In genomic region chr4:69823311-69823940, GRCm38 (mm10) we compare ENCODE assay signal across 11 mouse cellular contexts.
DNase-seq lines count a peak whose midpoint lies in the region; ATAC-seq and TF ChIP-seq lines count a peak whose summit lies in the region.
"Had no signal": no experiment of that assay in that cellular context is flagged by ENCODE, and none has a peak within 500 bp of the region (broad histone marks: within the 10 kb centered on the region; RNA-seq: fewer than 3 reads in every experiment).

No protein-coding gene starts in this region.

- DNase-seq in liver, adult 2 months (ENCODE audit: extremely low read depth, low read depth, low spot score) = peak; percentile 61
- DNase-seq in liver, embryonic 11.5 days (ENCODE audit: low spot score) = no peak
- peak; percentile 43 for DNase-seq in embryo, embryonic 9.5 days (ENCODE audit: extremely low spot score)
- no peak for DNase-seq in layer of hippocampus, postnatal 25 days (ENCODE audit: extremely low spot score in 1 of 2, low spot score in 1 of 2)
- no peak for DNase-seq in urinary bladder, postnatal 10 days (ENCODE audit: low spot score)
- DNase-seq: cerebellum, adult 11-12 months; right cerebral cortex, adult 18-20 months had no signal

- no peaks in the 10 kb centered on the region for H3K79me2 ChIP-seq in liver, adult 2 months (ENCODE audit: control insufficient read depth, insufficient read depth, low read length)

- H3K36me3 ChIP-seq in liver, adult 2 months (ENCODE audit: control insufficient read depth, insufficient read depth, low read length) = no peaks in the 10 kb centered on the region
- H3K36me3 ChIP-seq in liver, embryonic 11.5 days (ENCODE audit: control insufficient read depth, insufficient read depth, low read length) = no peaks in the 10 kb centered on the region
- H3K36me3 ChIP-seq in kidney, embryonic 16.5 days (ENCODE audit: insufficient read depth, low read length) = no peaks in the 10 kb centered on the region
- no peaks in the 10 kb centered on the region for H3K36me3 ChIP-seq in midbrain, embryonic 16.5 days (ENCODE audit: control insufficient read depth, insufficient read depth, low read length)

- no peak for ATAC-seq in liver, embryonic 11.5 days (replicated peaks; ENCODE audit: low FRiP score)
- ATAC-seq in kidney, embryonic 16.5 days (ENCODE audit: low FRiP score, low TSS enrichment) = peak; percentile 76; the same call in 1 of the 2 replicates
- ATAC-seq in midbrain, embryonic 16.5 days = 0 out of 2 replicates have a peak, but pooled peaks have one; percentile 22

- H3K27ac ChIP-seq in liver, adult 2 months (replicated peaks; ENCODE audit: insufficient read depth, low read depth, low read length) = no peak overlapping the region
- no peak overlapping the region for H3K27ac ChIP-seq in liver, embryonic 11.5 days (ENCODE audit: low read depth, low read length)
- no peak overlapping the region for H3K27ac ChIP-seq in kidney, embryonic 16.5 days (ENCODE audit: low read length)
- H3K27ac ChIP-seq in midbrain, embryonic 16.5 days (ENCODE audit: low read length) = no peak overlapping the region

- H3K27me3 ChIP-seq in liver, adult 2 months (ENCODE audit: control insufficient read depth, insufficient read depth, low read length) = no peaks in the 10 kb centered on the region
- no peaks in the 10 kb centered on the region for H3K27me3 ChIP-seq in liver, embryonic 11.5 days (replicated peaks; ENCODE audit: control insufficient read depth, insufficient read depth, low read length)
- H3K27me3 ChIP-seq in kidney, embryonic 16.5 days (ENCODE audit: insufficient read depth, low read length) = no peaks in the 10 kb centered on the region
- H3K27me3 ChIP-seq in midbrain, embryonic 16.5 days (ENCODE audit: control insufficient read depth, insufficient read depth, low read depth, low read length) = no peaks in the 10 kb centered on the region
- H3K27me3 ChIP-seq: CH12.LX; megakaryocyte, embryonic 14.5 days had no signal

- no peak for TF ChIP-seq POLR2A in liver, adult 2 months (IDR thresholded peaks at IDR 0.05; ENCODE audit: extremely low read depth, insufficient read depth, low read length)

- no peak for TF ChIP-seq CTCF in liver, adult 2 months (IDR thresholded peaks at IDR 0.05; ENCODE audit: low read depth, low read length)

- H3K9me3 ChIP-seq in liver, embryonic 11.5 days (ENCODE audit: control insufficient read depth, low read length) = no peaks in the 10 kb centered on the region
- H3K9me3 ChIP-seq in kidney, embryonic 16.5 days (ENCODE audit: low read length) = peaks cover 3% of the 10 kb centered on the region; the same call in 1 of the 2 replicates
- no peaks in the 10 kb centered on the region for H3K9me3 ChIP-seq in midbrain, embryonic 16.5 days (replicated peaks; ENCODE audit: control insufficient read depth, low read length, poor library complexity, severe bottlenecking)

- H3K4me1 ChIP-seq in liver, adult 2 months (ENCODE audit: control insufficient read depth, insufficient read depth, low read length) = peaks cover 4% of the 10 kb centered on the region; the same call in 1 of the 2 replicates
- no peaks in the 10 kb centered on the region for H3K4me1 ChIP-seq in liver, embryonic 11.5 days (replicated peaks; ENCODE audit: control insufficient read depth, insufficient read depth, low read length)
- H3K4me1 ChIP-seq in kidney, embryonic 16.5 days (ENCODE audit: insufficient read depth, low read length) = no peaks in the 10 kb centered on the region
- no peaks in the 10 kb centered on the region for H3K4me1 ChIP-seq in midbrain, embryonic 16.5 days (ENCODE audit: control insufficient read depth, insufficient read depth, low read length)
- H3K4me1 ChIP-seq: megakaryocyte, embryonic 14.5 days had no signal

- H3K4me3 ChIP-seq in liver, adult 2 months (ENCODE audit: insufficient read depth, low read depth, low read length) = no peak overlapping the region
- no peak overlapping the region for H3K4me3 ChIP-seq in liver, embryonic 11.5 days (ENCODE audit: low read depth, low read length)
- no peak overlapping the region for H3K4me3 ChIP-seq in kidney, embryonic 16.5 days (ENCODE audit: low read length)
- H3K4me3 ChIP-seq in midbrain, embryonic 16.5 days (ENCODE audit: low read depth, low read length) = no peak overlapping the region
- H3K4me3 ChIP-seq: megakaryocyte, embryonic 14.5 days had no signal

- WGBS in liver, adult 2 months = 4% methylated on average over 1 of the region's 1 CpGs
- 43% methylated on average over 1 of the region's 1 CpGs for WGBS in liver, embryonic 11.5 days
- WGBS in kidney, embryonic 16.5 days = 14% methylated on average over 1 of the region's 1 CpGs
- WGBS in midbrain, embryonic 16.5 days = 14% methylated on average over 1 of the region's 1 CpGs

- H3K4me2 ChIP-seq in liver, embryonic 11.5 days = no peak overlapping the region
- no peak overlapping the region for H3K4me2 ChIP-seq in kidney, embryonic 16.5 days (replicated peaks; ENCODE audit: low read depth, low read length)
- H3K4me2 ChIP-seq in midbrain, embryonic 16.5 days (ENCODE audit: low read length) = no peak overlapping the region

- H3K9ac ChIP-seq in liver, adult 2 months (ENCODE audit: low read depth, low read length) = no peak overlapping the region
- H3K9ac ChIP-seq in liver, embryonic 11.5 days (ENCODE audit: low read depth, low read length) = no peak overlapping the region
- no peak overlapping the region for H3K9ac ChIP-seq in kidney, embryonic 16.5 days (replicated peaks; ENCODE audit: low read length)
- no peak overlapping the region for H3K9ac ChIP-seq in midbrain, embryonic 16.5 days (ENCODE audit: low read depth, low read length)

Comparison
In these comparisons a context has a peak if more than half of its experiments do, and no peak if none do; other contexts are left out.
1. DNase-seq: peak in liver, adult 2 months (single experiment) and embryo, embryonic 9.5 days (single experiment); none in liver, embryonic 11.5 days (single experiment), layer of hippocampus, postnatal 25 days (0 of 2) and urinary bladder, postnatal 10 days (single experiment).